Mouse (Mus musculus): ENCODE data around the gene Gm13276.
"Not testable (repeated sequence)": the region's sequence is repeated elsewhere in the genome, so short reads cannot be mapped to it uniquely, and the experiment has no call there.

Gene Gm13276

DNA sequence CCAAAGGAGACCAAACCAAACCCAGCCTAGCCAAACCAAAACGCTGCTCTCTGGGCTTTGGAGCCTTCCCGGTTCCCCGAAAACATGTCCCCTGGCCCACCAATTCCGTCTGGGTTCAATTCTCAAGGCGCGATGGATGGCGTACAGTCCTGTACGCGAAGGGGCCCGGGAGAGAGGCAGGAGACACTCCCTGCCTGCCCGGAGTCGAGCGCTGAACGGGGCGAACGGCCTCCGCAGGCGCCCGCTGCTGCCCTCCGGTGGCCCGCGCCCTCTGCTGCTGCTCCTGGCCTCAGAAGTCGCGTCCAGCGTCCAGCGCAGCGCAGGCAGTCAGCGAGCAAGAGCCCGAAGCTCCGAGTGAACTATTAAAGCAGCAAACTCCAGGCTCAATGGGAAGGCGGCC is 3.2 kb upstream of the Gm13276 start:
- DNase-seq (ENCODE audit: low spot score) = not testable (repeated sequence)

DNA sequence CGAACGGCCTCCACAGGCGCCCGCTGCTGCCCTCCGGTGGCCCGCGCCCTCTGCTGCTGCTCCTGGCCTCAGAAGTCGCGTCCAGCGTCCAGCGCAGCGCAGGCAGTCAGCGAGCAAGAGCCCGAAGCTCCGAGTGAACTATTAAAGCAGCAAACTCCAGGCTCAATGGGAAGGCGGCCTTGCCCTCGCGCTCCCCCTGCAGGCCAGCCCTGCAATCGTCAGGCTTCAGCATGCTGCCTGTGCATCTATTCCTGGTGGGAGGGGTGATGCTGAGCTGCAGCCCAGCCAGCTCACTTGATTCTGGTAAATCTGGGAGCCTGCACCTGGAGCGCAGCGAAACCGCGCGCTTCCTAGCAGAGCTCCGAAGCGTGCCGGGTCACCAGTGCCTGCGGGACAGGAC is 2.9 kb downstream of the Gm13276 start, which contains the start of gene Gm13277:
TSS of gene Gm13277 (plus strand) at position 231 of the 400 bp plus-strand sequence.
- peak; percentile 33 for DNase-seq (ENCODE audit: low spot score)

DNA sequence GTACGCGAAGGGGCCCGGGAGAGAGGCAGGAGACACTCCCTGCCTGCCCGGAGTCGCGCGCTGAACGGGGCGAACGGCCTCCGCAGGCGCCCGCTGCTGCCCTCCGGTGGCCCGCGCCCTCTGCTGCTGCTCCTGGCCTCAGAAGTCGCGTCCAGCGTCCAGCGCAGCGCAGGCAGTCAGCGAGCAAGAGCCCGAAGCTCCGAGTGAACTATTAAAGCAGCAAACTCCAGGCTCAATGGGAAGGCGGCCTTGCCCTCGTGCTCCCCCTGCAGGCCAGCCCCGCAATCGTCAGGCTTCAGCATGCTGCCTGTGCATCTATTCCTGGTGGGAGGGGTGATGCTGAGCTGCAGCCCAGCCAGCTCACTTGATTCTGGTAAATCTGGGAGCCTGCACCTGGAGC is 5.7 kb downstream of the Gm13276 start, which contains the start of gene Gm13278:
TSS of gene Gm13278 (plus strand) at position 301 of the 400 bp plus-strand sequence.
- DNase-seq (ENCODE audit: low spot score) = not testable (repeated sequence)

DNA sequence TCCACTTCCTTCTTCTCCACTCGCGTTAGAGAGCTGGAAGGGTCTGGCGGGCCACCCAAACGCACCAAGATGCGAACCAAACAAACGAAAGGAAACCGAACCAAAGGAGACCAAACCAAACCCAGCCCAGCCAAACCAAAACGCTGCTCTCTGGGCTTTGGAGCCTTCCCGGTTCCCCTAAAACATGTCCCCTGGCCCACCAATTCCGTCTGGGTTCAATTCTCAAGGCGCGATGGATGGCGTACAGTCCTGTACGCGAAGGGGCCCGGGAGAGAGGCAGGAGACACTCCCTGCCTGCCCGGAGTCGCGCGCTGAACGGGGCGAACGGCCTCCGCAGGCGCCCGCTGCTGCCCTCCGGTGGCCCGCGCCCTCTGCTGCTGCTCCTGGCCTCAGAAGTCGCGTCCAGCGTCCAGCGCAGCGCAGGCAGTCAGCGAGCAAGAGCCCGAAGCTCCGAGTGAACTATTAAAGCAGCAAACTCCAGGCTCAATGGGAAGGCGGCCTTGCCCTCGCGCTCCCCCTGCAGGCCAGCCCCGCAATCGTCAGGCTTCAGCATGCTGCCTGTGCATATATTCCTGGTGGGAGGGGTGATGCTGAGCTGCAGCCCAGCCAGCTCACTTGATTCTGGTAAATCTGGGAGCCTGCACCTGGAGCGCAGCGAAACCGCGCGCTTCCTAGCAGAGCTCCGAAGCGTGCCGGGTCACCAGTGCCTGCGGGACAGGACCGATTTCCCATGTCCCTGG is 8.6 kb downstream of the Gm13276 start, which contains the start of gene Gm13275:
TSS of gene Gm13275 (plus strand) at position 552 of the 740 bp plus-strand sequence.
- DNase-seq (ENCODE audit: low spot score) = peak; percentile 60

DNA sequence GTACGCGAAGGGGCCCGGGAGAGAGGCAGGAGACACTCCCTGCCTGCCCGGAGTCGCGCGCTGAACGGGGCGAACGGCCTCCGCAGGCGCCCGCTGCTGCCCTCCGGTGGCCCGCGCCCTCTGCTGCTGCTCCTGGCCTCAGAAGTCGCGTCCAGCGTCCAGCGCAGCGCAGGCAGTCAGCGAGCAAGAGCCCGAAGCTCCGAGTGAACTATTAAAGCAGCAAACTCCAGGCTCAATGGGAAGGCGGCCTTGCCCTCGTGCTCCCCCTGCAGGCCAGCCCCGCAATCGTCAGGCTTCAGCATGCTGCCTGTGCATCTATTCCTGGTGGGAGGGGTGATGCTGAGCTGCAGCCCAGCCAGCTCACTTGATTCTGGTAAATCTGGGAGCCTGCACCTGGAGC is 11.6 kb downstream of the Gm13276 start, which contains the start of gene Gm13279:
TSS of gene Gm13279 (plus strand) at position 301 of the 400 bp plus-strand sequence.
- DNase-seq (ENCODE audit: low spot score) = not testable (repeated sequence)

DNA sequence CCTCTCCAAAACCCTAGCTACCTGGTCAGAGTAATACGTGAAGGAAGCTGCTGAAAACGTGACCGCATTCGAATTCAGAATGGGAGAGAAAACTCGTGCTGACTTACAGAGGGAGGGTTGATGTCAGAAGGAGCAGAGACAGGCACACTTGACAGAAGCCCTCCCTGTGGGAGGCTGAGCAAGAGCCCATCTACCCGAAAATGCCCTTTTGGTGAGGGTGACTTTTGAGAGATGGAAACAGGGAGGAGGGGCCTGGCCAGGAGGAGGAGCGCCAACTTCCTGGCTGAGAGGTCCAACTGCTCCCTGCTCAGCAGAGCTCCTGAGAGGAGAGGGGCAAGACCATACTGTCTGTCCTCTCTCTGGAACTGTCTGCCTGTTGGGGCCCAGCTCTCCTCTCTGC is 13.9 kb downstream of the Gm13276 start, which contains the start of gene Gm13285:
TSS of gene Gm13285 (plus strand) at position 301 of the 400 bp plus-strand sequence.
- not testable (repeated sequence) for DNase-seq (ENCODE audit: low spot score)

DNA sequence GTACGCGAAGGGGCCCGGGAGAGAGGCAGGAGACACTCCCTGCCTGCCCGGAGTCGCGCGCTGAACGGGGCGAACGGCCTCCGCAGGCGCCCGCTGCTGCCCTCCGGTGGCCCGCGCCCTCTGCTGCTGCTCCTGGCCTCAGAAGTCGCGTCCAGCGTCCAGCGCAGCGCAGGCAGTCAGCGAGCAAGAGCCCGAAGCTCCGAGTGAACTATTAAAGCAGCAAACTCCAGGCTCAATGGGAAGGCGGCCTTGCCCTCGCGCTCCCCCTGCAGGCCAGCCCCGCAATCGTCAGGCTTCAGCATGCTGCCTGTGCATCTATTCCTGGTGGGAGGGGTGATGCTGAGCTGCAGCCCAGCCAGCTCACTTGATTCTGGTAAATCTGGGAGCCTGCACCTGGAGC is 17.4 kb downstream of the Gm13276 start, which contains the start of gene Gm13287:
TSS of gene Gm13287 (plus strand) at position 301 of the 400 bp plus-strand sequence.
- not testable (repeated sequence) for DNase-seq (ENCODE audit: low spot score)

DNA sequence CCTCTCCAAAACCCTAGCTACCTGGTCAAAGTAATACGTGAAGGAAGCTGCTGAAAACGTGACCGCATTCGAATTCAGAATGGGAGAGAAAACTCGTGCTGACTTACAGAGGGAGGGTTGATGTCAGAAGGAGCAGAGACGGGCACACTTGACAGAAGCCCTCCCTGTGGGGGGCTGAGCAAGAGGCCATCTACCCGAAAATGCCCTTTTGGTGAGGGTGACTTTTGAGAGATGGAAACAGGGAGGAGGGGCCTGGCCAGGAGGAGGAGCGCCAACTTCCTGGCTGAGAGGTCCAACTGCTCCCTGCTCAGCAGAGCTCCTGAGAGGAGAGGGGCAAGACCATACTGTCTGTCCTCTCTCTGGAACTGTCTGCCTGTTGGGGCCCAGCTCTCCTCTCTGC is 19.7 kb downstream of the Gm13276 start, which contains the start of gene Gm13288:
TSS of gene Gm13288 (plus strand) at position 301 of the 400 bp plus-strand sequence.
- not testable (repeated sequence) for DNase-seq (ENCODE audit: low spot score)

DNA sequence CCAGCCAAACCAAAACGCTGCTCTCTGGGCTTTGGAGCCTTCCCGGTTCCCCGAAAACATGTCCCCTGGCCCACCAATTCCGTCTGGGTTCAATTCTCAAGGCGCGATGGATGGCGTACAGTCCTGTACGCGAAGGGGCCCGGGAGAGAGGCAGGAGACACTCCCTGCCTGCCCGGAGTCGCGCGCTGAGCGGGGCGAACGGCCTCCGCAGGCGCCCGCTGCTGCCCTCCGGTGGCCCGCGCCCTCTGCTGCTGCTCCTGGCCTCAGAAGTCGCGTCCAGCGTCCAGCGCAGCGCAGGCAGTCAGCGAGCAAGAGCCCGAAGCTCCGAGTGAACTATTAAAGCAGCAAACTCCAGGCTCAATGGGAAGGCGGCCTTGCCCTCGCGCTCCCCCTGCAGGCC is 20.3 kb downstream of the Gm13276 start:
- not testable (repeated sequence) for DNase-seq (ENCODE audit: low spot score)

DNA sequence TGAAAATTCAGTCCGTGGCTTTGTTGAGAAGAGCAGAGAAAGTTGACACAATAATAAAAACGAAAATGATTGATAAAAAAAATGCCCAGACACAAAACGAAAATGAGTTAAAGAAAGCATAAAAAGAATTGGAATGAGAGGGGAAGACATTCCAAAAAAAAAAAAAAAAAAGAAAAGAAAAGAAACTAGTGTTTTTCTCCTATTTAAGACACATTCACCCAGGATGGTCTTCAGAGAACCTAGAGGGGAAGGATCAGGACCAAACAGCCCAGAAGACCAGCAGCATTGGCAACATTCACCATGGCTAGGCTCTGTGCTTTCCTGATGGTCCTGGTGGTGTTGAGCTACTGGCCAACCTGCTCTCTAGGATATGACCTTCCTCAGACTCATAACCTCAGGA is 30.4 kb downstream of the Gm13276 start, which contains the start of gene Ifna7:
TSS of gene Ifna7 (plus strand) at position 301 of the 400 bp plus-strand sequence.
- no peak for DNase-seq (ENCODE audit: low spot score)

DNA sequence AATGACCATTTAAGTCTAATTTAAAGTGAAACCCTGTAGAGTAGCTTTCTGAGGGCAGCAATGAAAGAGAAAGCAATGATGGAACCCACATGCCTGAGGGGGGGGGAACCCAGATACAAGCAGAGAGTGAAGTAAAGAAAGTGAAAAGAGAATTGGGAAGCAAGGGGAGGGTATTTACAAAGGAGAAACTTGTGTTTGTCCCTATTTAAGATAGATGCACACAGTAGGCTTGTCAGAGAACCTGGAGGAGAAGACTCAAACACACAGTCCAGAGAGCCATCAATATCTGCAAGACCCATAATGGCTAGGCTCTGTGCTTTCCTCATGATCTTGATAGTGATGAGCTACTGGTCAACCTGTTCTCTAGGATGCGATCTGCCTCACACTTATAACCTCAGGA is 34.1 kb downstream of the Gm13276 start, which contains the start of gene Ifna11:
TSS of gene Ifna11 (plus strand) at position 301 of the 400 bp plus-strand sequence.
- no peak for DNase-seq (ENCODE audit: low spot score)

DNA sequence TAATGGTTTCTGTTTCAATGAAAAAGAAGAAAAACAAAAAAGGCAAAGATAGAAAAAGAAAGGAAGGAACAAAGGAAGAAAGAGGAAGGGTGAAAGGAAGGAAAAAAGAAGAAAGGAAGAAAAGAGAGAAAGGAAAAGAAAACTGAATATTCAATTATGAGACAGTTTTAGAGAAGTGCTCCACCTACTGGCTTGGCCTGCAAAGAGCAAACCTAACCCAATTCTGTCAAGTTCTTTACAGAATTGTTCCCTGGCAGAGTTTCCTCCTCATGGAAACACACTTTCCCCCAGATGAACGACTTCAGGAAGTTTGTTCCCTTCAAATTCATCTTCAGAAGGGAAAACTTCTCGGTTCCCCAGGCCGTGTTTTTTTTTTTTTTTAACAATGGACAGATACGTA is 37.5 kb downstream of the Gm13276 start:
- no peak for DNase-seq (ENCODE audit: low spot score)

DNA sequence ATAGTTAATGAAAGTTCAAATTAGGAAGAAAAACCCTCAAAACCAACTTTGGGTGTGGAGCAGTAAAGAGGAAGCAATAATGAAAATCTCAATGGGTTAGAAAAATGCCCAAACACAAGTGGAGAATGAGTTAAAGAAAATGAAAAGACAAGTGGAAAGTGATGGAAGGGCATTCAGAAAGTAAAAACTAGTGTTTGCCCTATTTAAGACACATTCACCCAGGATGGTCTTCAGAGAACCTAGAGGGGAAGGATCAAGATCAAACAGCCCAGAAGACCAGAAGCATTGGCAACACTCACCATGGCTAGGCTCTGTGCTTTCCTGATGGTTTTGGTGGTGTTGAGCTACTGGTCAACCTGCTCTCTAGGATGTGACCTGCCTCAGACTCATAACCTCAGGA is 41.6 kb downstream of the Gm13276 start, which contains the start of gene Ifna6:
TSS of gene Ifna6 (plus strand) at position 301 of the 400 bp plus-strand sequence.
- not testable (repeated sequence) for DNase-seq (ENCODE audit: low spot score)

DNA sequence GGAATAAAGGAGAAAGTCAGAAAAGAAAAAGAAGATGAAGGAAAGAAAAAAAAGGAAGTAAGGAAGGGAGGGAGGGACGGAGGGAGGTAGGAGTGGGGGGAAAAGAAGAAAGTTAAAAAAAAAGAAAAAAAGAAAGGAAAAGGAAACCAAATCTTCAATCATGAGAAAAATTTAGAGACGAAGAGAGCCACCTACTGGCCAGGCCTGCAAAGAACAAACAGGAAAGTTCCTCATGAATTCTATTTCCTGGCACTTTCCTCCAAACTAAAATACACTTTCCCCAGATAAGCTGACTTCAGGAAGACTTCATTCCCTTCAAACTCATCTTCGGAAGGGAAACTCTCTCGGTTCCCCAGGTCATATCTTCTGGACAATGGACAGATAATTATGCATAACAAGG is 45.0 kb downstream of the Gm13276 start:
- no peak for DNase-seq (ENCODE audit: low spot score)

DNA sequence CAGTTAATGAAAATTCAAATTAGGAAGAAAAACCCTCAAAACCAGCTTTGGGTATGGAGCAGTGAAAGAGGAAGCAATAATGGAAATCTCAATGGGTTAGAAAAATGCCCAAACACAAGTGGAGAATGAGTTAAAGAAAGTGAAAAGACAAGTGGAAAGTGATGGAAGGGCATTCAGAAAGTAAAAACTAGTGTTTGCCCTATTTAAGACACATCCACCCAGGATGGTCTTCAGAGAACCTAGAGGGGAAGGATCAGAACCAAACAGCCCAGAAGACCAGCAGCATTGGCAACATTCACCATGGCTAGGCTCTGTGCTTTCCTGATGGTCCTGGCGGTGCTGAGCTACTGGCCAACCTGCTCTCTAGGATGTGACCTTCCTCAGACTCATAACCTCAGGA is 49.7 kb downstream of the Gm13276 start, which contains the start of gene Ifna5:
TSS of gene Ifna5 (plus strand) at position 301 of the 400 bp plus-strand sequence.
- not testable (repeated sequence) for DNase-seq (ENCODE audit: low spot score)

All from testis, postnatal 14 days (tissue).